Mouse (Mus musculus) granulocyte monocyte progenitor cell, adult 5-6 weeks (primary cell): ENCODE results near the gene Rps15a. TPM values are rescaled to one million over a fixed set of nuclear protein-coding genes. Genes with fewer than 3 reads are reported as not detected.

Experiments used
- ATAC-seq: replicated peaks from 2 replicates; pipeline ENCODE4 v1.8.0; 2016; ENCODE audit warnings: mild to moderate bottlenecking, moderate TSS enrichment, inconsistent platforms; ENCODE audit not compliant: poor library complexity, severe bottlenecking
- total RNA-seq, 2 experiments: library from RNA; stranded (forward) in 1 of 2; stranded (reverse) in 1 of 2; fragments of 200-712, 200-1000 nt in 1 of 2; fragments of >200 nt in 1 of 2; fragmentation: Nextera tagmentation in 1 of 2; gene quantifications; 2 replicates each; pipeline ENCODE4 v1.2.3; 2014 to 2017

The Rps15a gene
- total RNA-seq (2014; fragmentation: Nextera tagmentation) (3,328 and 3,545 TPM in 2 replicates), total RNA-seq (2017) (1,146 and 1,501 TPM in 2 replicates)

GRCm38 (mm10) chr7:118115877-118116568 lies at the start of gene Rps15a:
Rps15a (minus strand) TSS chr7:118116188.
- peak; percentile 73 for ATAC-seq

GRCm38 (mm10) chr7:118163006-118163405 lies 47.0 kb upstream of the Rps15a start:
- no peak for ATAC-seq

- ATAC-seq: no peak
Measured at GRCm38 (mm10) chr7:118160121-118160520, 44.1 kb upstream of the Rps15a start.

- ATAC-seq: no peak
Measured at GRCm38 (mm10) chr7:118156461-118156860, 40.5 kb upstream of the Rps15a start.

- ATAC-seq: 0 out of 2 replicates have a peak, but pooled peaks have one; percentile 12
Measured at GRCm38 (mm10) chr7:118154150-118154549, 38.2 kb upstream of the Rps15a start.

DNA sequence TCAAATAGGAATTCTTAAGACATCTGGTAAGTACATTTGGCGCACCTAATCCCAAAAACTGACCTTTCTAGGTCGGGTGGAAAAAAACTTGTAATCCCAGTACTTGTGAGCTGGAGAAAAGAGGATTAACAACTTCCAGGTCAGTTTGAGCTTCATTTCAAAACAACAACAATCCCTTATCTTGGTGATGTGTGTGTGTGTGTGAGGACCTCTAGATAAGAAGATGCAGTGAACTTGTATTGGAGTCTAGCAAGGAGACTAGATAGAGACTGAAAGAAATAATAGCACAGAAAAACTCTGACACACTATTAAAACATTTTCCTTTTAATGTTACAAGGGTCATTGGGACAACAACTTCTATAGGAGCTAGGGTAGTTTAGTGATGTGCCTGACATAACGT lies 27.6 kb upstream of the Rps15a start:
- ATAC-seq: no peak

GRCm38 (mm10) chr7:118143123-118143522 lies 27.1 kb upstream of the Rps15a start:
- ATAC-seq: no peak

DNA sequence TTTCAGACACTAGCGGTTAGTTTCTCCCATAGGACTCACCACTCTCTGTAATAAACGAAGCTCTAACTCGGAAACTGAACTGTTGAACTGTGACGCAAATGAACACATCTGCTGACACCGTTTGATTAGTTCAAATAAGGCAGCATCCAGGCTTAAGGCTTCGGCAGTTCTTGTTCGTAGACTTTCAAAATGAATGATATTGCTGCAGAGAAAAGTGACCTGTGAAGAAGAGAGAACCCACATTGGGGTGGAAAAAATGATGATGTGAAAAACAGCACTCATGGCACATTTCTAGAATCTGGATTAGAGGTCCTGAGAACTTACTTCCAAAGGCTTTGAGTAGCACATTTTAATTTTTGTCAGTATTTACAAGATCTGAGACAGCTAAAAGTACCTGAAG lies 25.3 kb upstream of the Rps15a start:
- ATAC-seq: no peak

DNA sequence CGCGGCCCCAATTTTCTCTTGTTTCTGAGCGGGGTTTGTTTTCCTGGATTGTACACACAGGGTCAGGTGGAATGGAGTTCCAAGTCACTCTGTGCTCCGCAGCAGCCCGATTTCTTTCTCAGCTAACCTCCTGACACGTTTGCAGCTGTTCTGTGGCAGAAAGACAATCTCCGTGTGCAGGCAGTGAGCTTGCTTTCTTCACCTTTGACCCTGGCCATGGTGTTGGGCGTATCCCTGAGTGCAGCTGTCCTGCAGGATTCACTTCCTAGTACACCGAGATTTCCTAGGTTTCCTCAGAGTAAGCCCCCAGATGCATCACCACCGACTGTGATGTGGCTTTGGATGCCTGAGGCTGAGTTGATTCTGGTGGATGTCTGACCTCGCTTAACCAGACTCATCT lies 19.1 kb upstream of the Rps15a start:
- no peak for ATAC-seq

DNA sequence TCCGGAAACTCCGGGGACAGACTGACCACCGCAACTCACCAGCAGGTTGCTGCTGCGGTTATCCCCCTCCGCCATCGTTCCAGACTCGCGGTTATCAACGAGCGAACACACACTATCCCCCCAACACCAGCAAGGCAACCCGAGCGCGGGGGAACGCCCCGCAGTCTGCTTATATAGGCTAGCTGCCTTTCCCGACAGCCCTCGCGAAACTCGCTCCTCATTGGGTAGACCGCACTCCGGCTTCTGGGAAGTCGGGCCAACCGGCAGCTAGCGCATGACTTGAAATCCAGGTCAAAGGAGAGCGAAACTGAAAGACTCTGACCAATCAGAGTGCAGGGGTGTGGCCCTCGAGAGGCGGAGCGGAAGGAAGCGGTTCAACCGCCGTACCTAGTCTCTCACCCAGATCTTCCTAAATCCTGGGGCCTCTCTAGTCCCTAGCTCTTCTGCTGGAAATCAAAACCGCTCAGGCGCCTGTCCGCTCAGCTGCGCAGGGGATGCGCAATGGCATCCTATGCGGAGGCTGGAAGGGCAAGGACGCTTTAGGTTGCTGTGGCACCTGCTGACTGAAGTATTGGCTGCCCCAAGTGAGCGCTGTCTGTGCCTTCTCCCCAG lies 13.5 kb upstream of the Rps15a start, which contains the start of gene Arl6ip1:
TSS of gene Arl6ip1 (minus strand) at position 233 of the 612 bp plus-strand sequence.
- peak; percentile 93 for ATAC-seq

DNA sequence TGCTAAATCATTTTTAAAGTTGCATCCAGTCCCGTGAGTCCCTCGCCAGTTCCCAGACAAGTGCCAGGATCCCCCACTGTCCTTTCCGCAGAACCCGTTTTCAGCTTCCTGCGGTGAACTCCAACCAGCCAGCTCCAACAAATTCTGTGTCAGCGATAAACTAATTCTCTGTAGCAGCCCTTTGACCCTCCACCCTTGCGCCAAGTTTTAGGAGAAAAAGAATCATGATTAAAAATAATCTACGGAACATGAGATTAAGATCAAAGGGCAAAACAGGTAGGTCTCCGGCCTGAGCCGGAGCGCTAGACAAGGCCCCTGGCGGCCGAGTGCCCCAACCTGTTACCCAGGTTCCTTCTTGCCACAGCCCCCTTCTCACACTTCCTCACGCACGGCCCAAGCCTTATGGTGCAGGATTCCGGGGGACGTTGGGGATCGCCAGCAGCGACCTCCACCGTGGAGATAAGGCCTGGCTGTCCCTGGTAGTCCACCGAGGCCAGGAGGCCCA lies 13.0 kb upstream of the Rps15a start:
- ATAC-seq: peak; percentile 72

DNA sequence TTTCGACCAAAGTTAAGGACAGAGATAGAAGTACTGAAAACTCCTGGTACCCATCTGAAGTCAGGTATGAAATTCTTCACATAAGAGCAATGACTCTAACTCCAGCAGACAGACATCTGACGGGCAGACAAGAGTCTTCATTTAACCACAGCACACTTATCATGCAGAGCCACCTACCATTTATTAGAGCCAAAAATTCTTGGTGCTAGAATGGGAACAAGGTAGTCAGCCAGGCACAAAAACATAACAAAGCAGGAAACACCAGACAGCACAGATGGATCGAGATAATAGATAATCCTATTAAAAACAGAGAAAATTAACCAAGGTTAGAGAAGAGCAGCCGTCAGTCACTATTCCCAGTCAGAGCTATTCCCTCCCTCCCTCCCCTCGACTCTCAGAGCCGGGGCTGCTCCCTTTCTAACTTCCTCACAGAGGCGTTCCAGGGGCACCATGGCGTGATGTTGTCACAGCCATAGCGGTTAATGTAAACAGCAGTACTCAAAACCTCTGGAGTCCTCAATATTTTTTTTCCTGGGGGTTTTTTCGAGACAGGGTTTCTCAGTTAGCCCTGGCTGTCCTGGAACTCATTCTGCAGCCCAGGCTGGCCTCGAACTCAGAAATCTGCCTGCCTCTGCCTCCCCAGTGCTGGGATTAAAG lies 10.4 kb upstream of the Rps15a start:
- no peak for ATAC-seq

DNA sequence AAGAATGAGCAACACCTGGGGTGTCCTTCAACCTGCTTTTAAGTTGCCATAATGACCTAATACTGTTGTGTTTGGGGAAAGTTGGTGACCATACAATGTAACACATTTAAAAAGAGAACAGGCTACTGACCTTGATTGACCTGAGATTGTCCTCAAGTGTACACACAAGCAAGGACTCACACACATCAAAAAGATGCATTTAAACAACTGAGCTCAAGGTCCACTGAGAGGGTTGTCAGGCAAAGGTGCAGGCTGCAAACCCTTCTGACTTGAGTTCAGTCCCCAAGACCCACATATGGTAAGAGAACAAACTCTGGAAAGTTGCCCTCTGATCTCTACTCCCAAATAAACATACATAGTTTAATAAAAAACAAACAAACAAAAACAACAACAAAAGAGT lies 9.7 kb upstream of the Rps15a start:
- ATAC-seq: no peak

GRCm38 (mm10) chr7:118123512-118124411 lies 7.8 kb upstream of the Rps15a start:
- no peak for ATAC-seq

- ATAC-seq: no peak
Measured at GRCm38 (mm10) chr7:118122235-118122634, 6.2 kb upstream of the Rps15a start.

- no peak for ATAC-seq
Measured at GRCm38 (mm10) chr7:118120654-118121053, 4.7 kb upstream of the Rps15a start.

DNA sequence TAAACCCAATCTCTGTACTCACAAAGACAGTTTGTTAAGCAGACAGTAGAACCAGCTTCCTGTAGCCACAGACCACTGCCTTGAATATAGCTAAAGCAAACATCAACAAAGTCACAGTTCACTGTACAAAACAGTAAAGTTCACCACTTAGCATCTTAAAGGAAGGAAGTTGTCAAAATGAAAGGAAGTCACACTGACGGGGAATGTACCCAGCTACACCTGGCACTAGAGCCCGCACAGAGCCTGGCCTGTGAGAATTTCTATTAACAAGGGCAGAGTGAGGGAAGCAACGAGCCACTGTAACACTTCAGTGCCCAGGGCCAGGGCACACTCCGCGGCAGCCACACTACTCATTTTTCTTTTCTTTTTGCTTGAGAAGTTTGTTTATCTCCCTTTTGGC lies 4.0 kb upstream of the Rps15a start:
- no peak for ATAC-seq

DNA sequence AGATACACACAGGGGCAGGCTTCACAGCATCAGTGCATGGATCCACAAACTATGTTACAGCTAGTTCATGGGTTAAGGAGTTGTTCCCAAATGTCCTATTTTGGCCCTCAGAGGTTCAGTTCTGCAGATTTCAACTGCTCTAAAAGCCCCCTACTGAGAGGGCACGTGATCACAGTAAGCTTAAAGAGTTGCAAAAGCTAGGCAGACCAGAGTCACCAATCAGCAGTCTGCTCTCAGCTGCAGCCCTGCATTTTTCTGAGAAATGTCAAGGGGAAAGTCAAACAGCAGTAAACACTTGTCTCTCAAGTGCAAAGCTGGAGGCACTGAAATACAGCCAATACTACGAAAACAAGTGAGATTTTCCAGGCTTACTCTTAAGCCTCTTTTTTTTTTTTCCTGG lies 3.2 kb upstream of the Rps15a start:
- no peak for ATAC-seq

DNA sequence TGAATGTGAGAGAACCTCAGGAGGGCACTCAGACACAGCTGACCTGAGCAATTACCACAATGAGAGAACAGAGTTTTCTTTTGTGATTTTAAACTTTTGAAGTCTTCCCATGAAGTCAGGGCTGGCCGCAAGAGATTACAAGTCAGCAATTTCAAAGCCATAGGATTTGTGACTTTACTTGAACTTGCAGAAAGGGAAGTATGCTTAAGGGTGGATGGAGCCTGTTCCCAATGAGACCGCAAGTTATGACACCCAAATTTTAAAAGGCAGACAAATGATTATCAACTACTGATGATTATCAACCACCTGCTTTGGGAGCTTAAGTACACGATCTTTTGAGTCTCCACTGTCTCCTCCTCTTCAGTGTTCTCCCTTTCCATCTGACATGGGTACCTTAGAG lies 2.4 kb upstream of the Rps15a start:
- no peak for ATAC-seq

GRCm38 (mm10) chr7:118117539-118118210 lies 1.7 kb upstream of the Rps15a start:
- ATAC-seq: peak; percentile 31
